Mouse (Mus musculus) brain, embryonic 18.5 days (tissue): ENCODE measurements around the gene Rnf126.
"Not testable (repeated sequence)": the region's sequence is repeated elsewhere in the genome, so short reads cannot be mapped to it uniquely, and the experiment has no call there.

ENCODE experiments used
- DNase-seq: peaks from one replicate; pipeline ENCODE4 v3.0.0-alpha.2; 2012; ENCODE audit warnings: low read depth, low spot score

The Rnf126 gene

GRCm38 (mm10) chr10:79766001-79766507, 698 bp downstream of the Rnf126 start:
- no peak for DNase-seq

- DNase-seq: no peak
Observed at GRCm38 (mm10) chr10:79765228-79765745, 1.5 kb downstream of the Rnf126 start.

- no peak for DNase-seq
Observed at GRCm38 (mm10) chr10:79764234-79764633, 2.5 kb downstream of the Rnf126 start.

GRCm38 (mm10) chr10:79762875-79763274, 3.9 kb downstream of the Rnf126 start:
- DNase-seq: no peak

GRCm38 (mm10) chr10:79760603-79761143, 6.1 kb downstream of the Rnf126 start:
- DNase-seq: no peak

GRCm38 (mm10) chr10:79759675-79760074, 7.1 kb downstream of the Rnf126 start:
- not testable (repeated sequence) for DNase-seq

- DNase-seq: no peak
Observed at GRCm38 (mm10) chr10:79756660-79757059, 10.1 kb downstream of the Rnf126 start.

- DNase-seq: no peak
Observed at GRCm38 (mm10) chr10:79755854-79756253, 10.9 kb downstream of the Rnf126 start.

GRCm38 (mm10) chr10:79754856-79755516, 11.8 kb downstream of the Rnf126 start, which contains the start of gene Fgf22:
Fgf22 (plus strand) TSS chr10:79755076.
- DNase-seq: no peak

GRCm38 (mm10) chr10:79748496-79748895, 18.3 kb downstream of the Rnf126 start:
- no peak for DNase-seq

- DNase-seq: no peak
Observed at GRCm38 (mm10) chr10:79746774-79747151, 20.0 kb downstream of the Rnf126 start.

GRCm38 (mm10) chr10:79745898-79746773, 20.6 kb downstream of the Rnf126 start, which contains the start of gene Polrmt:
Polrmt (minus strand) TSS chr10:79746581.
- peak; percentile 91 for DNase-seq

- no peak for DNase-seq
Observed at GRCm38 (mm10) chr10:79745411-79745810, 21.3 kb downstream of the Rnf126 start.

GRCm38 (mm10) chr10:79743650-79744365, 22.9 kb downstream of the Rnf126 start:
- no peak for DNase-seq

GRCm38 (mm10) chr10:79743161-79743560, 23.6 kb downstream of the Rnf126 start:
- DNase-seq: no peak

- DNase-seq: no peak
Observed at GRCm38 (mm10) chr10:79740863-79741262, 25.9 kb downstream of the Rnf126 start.

- DNase-seq: no peak
Observed at GRCm38 (mm10) chr10:79739234-79739633, 27.5 kb downstream of the Rnf126 start.

- DNase-seq: no peak
Observed at GRCm38 (mm10) chr10:79738259-79738658, 28.5 kb downstream of the Rnf126 start.

GRCm38 (mm10) chr10:79736706-79737105, 30.0 kb downstream of the Rnf126 start:
- DNase-seq: no peak

GRCm38 (mm10) chr10:79735361-79735760, 31.4 kb downstream of the Rnf126 start:
- no peak for DNase-seq

- no peak for DNase-seq
Observed at GRCm38 (mm10) chr10:79733847-79734246, 32.9 kb downstream of the Rnf126 start.
